Mouse (Mus musculus): ENCODE results near the gene Zfp935. TPM values are rescaled to one million over a fixed set of nuclear protein-coding genes. Genes with fewer than 3 reads are reported as not detected.

Zfp935 gene
- polyA plus RNA-seq, 1 experiment from 2014 or later, result not detected

Small RNA genes within 50 kb of the gene (microRNA-seq; reads per million reads assigned to microRNA genes)
- gene Gm22256, result not detected

Other genes starting within 250 kb of the Zfp935 start
- 6.1 and 7.9 TPM in 2 replicates for gene Gm3604, start 175.3 kb downstream of the Zfp935 start, polyA plus RNA-seq (2014; fragmentation: Nextera tagmentation; extraction: Ambion mirVana)
- gene Gm49359, start 91.7 kb downstream of the Zfp935 start, polyA plus RNA-seq (2014; fragmentation: Nextera tagmentation; extraction: Ambion mirVana), result 13.5 and 14.7 TPM in 2 replicates
- gene Zfp934, start 12.7 kb upstream of the Zfp935 start, polyA plus RNA-seq (2014; fragmentation: Nextera tagmentation; extraction: Ambion mirVana), result 29.1 and 30.2 TPM in 2 replicates
- 19.0 and 21.7 TPM in 2 replicates for gene 6720489N17Rik, start 65.7 kb upstream of the Zfp935 start, polyA plus RNA-seq (2014; fragmentation: Nextera tagmentation; extraction: Ambion mirVana)
- gene Platr25, start 202.2 kb upstream of the Zfp935 start, polyA plus RNA-seq (2014; fragmentation: Nextera tagmentation; extraction: Ambion mirVana), result 38.5 and 40.5 TPM in 2 replicates
- 13.6 and 14.7 TPM in 2 replicates for gene Gm5141, start 227.3 kb upstream of the Zfp935 start, polyA plus RNA-seq (2014; fragmentation: Nextera tagmentation; extraction: Ambion mirVana)